Mouse (Mus musculus) liver, embryonic 14 days (tissue): Measurements from ENCODE around the gene Gucd1. TPM values are rescaled to one million over a fixed set of nuclear protein-coding genes. Genes with fewer than 3 reads are reported as not detected.

Source experiments
- polyA plus RNA-seq: library from polyadenylated mRNA; depleted of rRNA; stranded (reverse); fragments of >200 nt; gene quantifications from 2 replicates; pipeline ENCODE4 v1.2.3, GENCODE M21; 2012; rRNA removed

Gucd1 gene
- 32.2 and 39.4 TPM in 2 replicates for polyA plus RNA-seq

GRCm38 (mm10) chr10:75517758-75518143 is at the start of gene Gucd1:
Gene Gucd1 (minus strand): TSS chr10:75517972.

GRCm38 (mm10) chr10:75561071-75561654 is 43.4 kb upstream of the Gucd1 start, which contains the start of gene Ggt1:
Gene Ggt1 (plus strand): TSS chr10:75561604.

GRCm38 (mm10) chr10:75559676-75560548 is 42.1 kb upstream of the Gucd1 start, which contains the start of gene Lrrc75b:
Gene Lrrc75b (minus strand): TSS chr10:75560330.

GRCm38 (mm10) chr10:75517073-75517757 is 557 bp downstream of the Gucd1 start, which contains the start of gene Snrpd3:
Gene Snrpd3 (plus strand): TSS chr10:75517551.

GRCm38 (mm10) chr10:75400958-75401357 is 116.8 kb downstream of the Gucd1 start, which contains the start of gene Upb1:
Gene Upb1 (plus strand): TSS chr10:75401115.

GRCm38 (mm10) chr10:75316872-75316907 is 201.1 kb downstream of the Gucd1 start, which contains the start of gene Adora2a:
Gene Adora2a (plus strand): TSS chr10:75316877.

Other genes with a start within 250 kb of the Gucd1 start
- gene Adora2a, start 201.1 kb downstream of the Gucd1 start, polyA plus RNA-seq: 1.5 and 1.7 TPM in 2 replicates
- 7.2 and 9.0 TPM in 2 replicates for gene Upb1, start 116.9 kb downstream of the Gucd1 start, polyA plus RNA-seq
- 66.4 and 69.6 TPM in 2 replicates for gene Snrpd3, start 421 bp downstream of the Gucd1 start, polyA plus RNA-seq
- 0.02 and 0.07 TPM in 2 replicates for gene Lrrc75b, start 42.4 kb upstream of the Gucd1 start, polyA plus RNA-seq
- gene Ggt1, start 43.6 kb upstream of the Gucd1 start, polyA plus RNA-seq: 3.9 and 4.7 TPM in 2 replicates
- 0.52 TPM in 2 replicates for gene Ggt5, start 71.4 kb upstream of the Gucd1 start, polyA plus RNA-seq
- 0.94 and 1.1 TPM in 2 replicates for gene Susd2, start 126.0 kb upstream of the Gucd1 start, polyA plus RNA-seq
- gene Cabin1, start 246.4 kb upstream of the Gucd1 start, polyA plus RNA-seq: 8.7 and 12.0 TPM in 2 replicates